Mouse (Mus musculus) G1E (cell line): ENCODE measurements around the gene Myl12a.

Experiments
- CTCF ChIP-seq: IDR thresholded peaks from 2 replicates; pipeline ENCODE4 v1.5.1; 2012; ENCODE audit warnings: low read depth, low read length, inconsistent platforms, mixed read lengths
- GATA1 ChIP-seq: IDR thresholded peaks from 2 replicates; pipeline ENCODE4 v1.6.1; 2012; ENCODE audit warnings: borderline replicate concordance, low read length, inconsistent platforms, mixed read lengths

- TF ChIP-seq CTCF (no peak), GATA1 (no peak)
Observed at GRCm38 (mm10) chr17:70948721-70949120, 54.0 kb downstream of the Myl12a start.
